Mouse (Mus musculus) forebrain, embryonic 10.5 days (tissue): ENCODE results near the gene Tcf7l1. TPM values are rescaled to one million over a fixed set of nuclear protein-coding genes. Genes with fewer than 3 reads are reported as not detected.
A peak's percentile ranks its signal among the peaks of the same experiment; 100 is the strongest.

ENCODE experiments used
- DNase-seq: peaks from one replicate; pipeline ENCODE4 v3.0.0-alpha.2; 2017; ENCODE audit warnings: low spot score; ENCODE audit errors: extremely low spot score
- H3K27ac ChIP-seq: fragments of 300-500 bp; sonication (generic); 2 replicates; pipeline ENCODE4 v1.5.1; 2016; ENCODE audit warnings: mild to moderate bottlenecking
- H3K27me3 ChIP-seq: fragments of 300-500 bp; sonication (generic); 2 replicates; pipeline ENCODE4 v1.6.1; 2016; ENCODE audit warnings: mild to moderate bottlenecking; ENCODE audit not compliant: poor library complexity, severe bottlenecking
- H3K36me3 ChIP-seq: fragments of 300-500 bp; sonication (generic); replicated peaks from 2 replicates; pipeline ENCODE4 v1.6.1; 2016; ENCODE audit warnings: mild to moderate bottlenecking, moderate library complexity
- H3K4me1 ChIP-seq: fragments of 300-500 bp; sonication (generic); 2 replicates; pipeline ENCODE4 v1.6.1; 2016
- H3K4me3 ChIP-seq: fragments of 300-500 bp; sonication (generic); 2 replicates; pipeline ENCODE4 v1.5.1; 2016; ENCODE audit warnings: mild to moderate bottlenecking, moderate library complexity
- H3K9me3 ChIP-seq: fragments of 300-500 bp; sonication (generic); 2 replicates; pipeline ENCODE4 v1.6.1; 2016; ENCODE audit warnings: mild to moderate bottlenecking, moderate library complexity
- WGBS: fragments of 180-500 bp; shearing (Covaris S2); methylation state at CpG from one replicate; pipeline ENCODE4 v1.1.7; 2016; 5-methylcytosine and 5-hydroxymethylcytosine counted together
- polyA plus RNA-seq: library from polyadenylated mRNA; unstranded; fragments of >200 nt; fragmentation: Nextera tagmentation; extraction: Ambion mirVana; gene quantifications from 2 replicates; pipeline ENCODE4 v1.2.1, GENCODE M21; 2016

Gene Tcf7l1
- polyA plus RNA-seq, 1 experiment from 2014 or later = 33.8 TPM

- 88% methylated on average over 15 of the region's 15 CpGs for WGBS
- no peak for DNase-seq
- H3K36me3 ChIP-seq = peaks cover 22% of the 10 kb centered on the region
- H3K27me3 ChIP-seq = no peaks in the 10 kb centered on the region
- H3K4me3 ChIP-seq = no peak overlapping the region
- 0 out of 2 replicates have a peak overlapping the region, but pooled peaks have one; percentile 3 for H3K27ac ChIP-seq
- H3K4me1 ChIP-seq = peaks cover 63% of the 10 kb centered on the region
- H3K9me3 ChIP-seq = no peaks in the 10 kb centered on the region; the same call in 1 of the 2 replicates
Observed at GRCm38 (mm10) chr6:72752824-72753223, 36.2 kb downstream of the Tcf7l1 start.

- Histone ChIP-seq H3K9me3 (no peaks in the 10 kb centered on the region; the same call in 1 of the 2 replicates), H3K27ac (no peak overlapping the region), H3K36me3 (peaks cover 22% of the 10 kb centered on the region), H3K27me3 (no peaks in the 10 kb centered on the region), H3K4me1 (peaks cover 79% of the 10 kb centered on the region), H3K4me3 (no peak overlapping the region)
- no peak for DNase-seq
- 85% methylated on average over 1 of the region's 1 CpGs for WGBS
Observed at GRCm38 (mm10) chr6:72751210-72751609, 37.8 kb downstream of the Tcf7l1 start.

GRCm38 (mm10) chr6:72748882-72749437 lies 40.1 kb downstream of the Tcf7l1 start:
- H3K36me3 ChIP-seq = peaks cover 20% of the 10 kb centered on the region
- DNase-seq = no peak
- H3K4me1 ChIP-seq = peaks cover 75% of the 10 kb centered on the region
- H3K27me3 ChIP-seq = no peaks in the 10 kb centered on the region
- H3K9me3 ChIP-seq = no peaks in the 10 kb centered on the region; the same call in 1 of the 2 replicates
- peak overlapping the region; percentile 79 for H3K27ac ChIP-seq
- 16% methylated on average over 5 of the region's 5 CpGs for WGBS
- no peak overlapping the region for H3K4me3 ChIP-seq

- Histone ChIP-seq H3K9me3 (no peaks in the 10 kb centered on the region), H3K27me3 (no peaks in the 10 kb centered on the region), H3K27ac (peak overlapping the region; percentile 79), H3K36me3 (peaks cover 14% of the 10 kb centered on the region), H3K4me3 (no peak overlapping the region), H3K4me1 (peaks cover 74% of the 10 kb centered on the region)
- DNase-seq = no peak
- 6% methylated on average over 2 of the region's 2 CpGs for WGBS
Observed at GRCm38 (mm10) chr6:72748421-72748820, 40.6 kb downstream of the Tcf7l1 start.

GRCm38 (mm10) chr6:72747814-72748213 lies 41.2 kb downstream of the Tcf7l1 start:
- no peak overlapping the region for H3K4me3 ChIP-seq
- H3K36me3 ChIP-seq = peaks cover 8% of the 10 kb centered on the region
- H3K4me1 ChIP-seq = peaks cover 72% of the 10 kb centered on the region
- no peak for DNase-seq
- H3K27me3 ChIP-seq = no peaks in the 10 kb centered on the region
- 82% methylated on average over 11 of the region's 11 CpGs for WGBS
- H3K27ac ChIP-seq = peak overlapping the region; percentile 79; the same call in 1 of the 2 replicates
- no peaks in the 10 kb centered on the region for H3K9me3 ChIP-seq

GRCm38 (mm10) chr6:72747156-72747555 lies 41.9 kb downstream of the Tcf7l1 start:
- Histone ChIP-seq H3K4me3 (no peak overlapping the region), H3K36me3 (peaks cover 5% of the 10 kb centered on the region; the same call in 1 of the 2 replicates), H3K4me1 (peaks cover 65% of the 10 kb centered on the region), H3K27ac (no peak overlapping the region), H3K27me3 (no peaks in the 10 kb centered on the region), H3K9me3 (no peaks in the 10 kb centered on the region)
- 61% methylated on average over 4 of the region's 4 CpGs for WGBS
- DNase-seq = no peak

- H3K27ac ChIP-seq = no peak overlapping the region
- H3K27me3 ChIP-seq = no peaks in the 10 kb centered on the region
- no peak overlapping the region for H3K4me3 ChIP-seq
- no peak for DNase-seq
- peaks cover 7% of the 10 kb centered on the region; the same call in 1 of the 2 replicates for H3K36me3 ChIP-seq
- H3K9me3 ChIP-seq = no peaks in the 10 kb centered on the region
- H3K4me1 ChIP-seq = peaks cover 67% of the 10 kb centered on the region
- WGBS = 81% methylated on average over 12 of the region's 12 CpGs
Observed at GRCm38 (mm10) chr6:72745781-72746180, 43.3 kb downstream of the Tcf7l1 start.

GRCm38 (mm10) chr6:72744144-72744800 lies 44.8 kb downstream of the Tcf7l1 start:
- Histone ChIP-seq H3K4me1 (peaks cover 58% of the 10 kb centered on the region), H3K27me3 (no peaks in the 10 kb centered on the region), H3K9me3 (no peaks in the 10 kb centered on the region), H3K4me3 (no peak overlapping the region), H3K27ac (0 out of 2 replicates have a peak overlapping the region, but pooled peaks have one; percentile 25), H3K36me3 (peaks cover 18% of the 10 kb centered on the region)
- no peak for DNase-seq
- WGBS = 88% methylated on average over 10 of the region's 10 CpGs

GRCm38 (mm10) chr6:72743624-72744041 lies 45.4 kb downstream of the Tcf7l1 start:
- WGBS = 87% methylated on average over 3 of the region's 3 CpGs
- DNase-seq = no peak
- peaks cover 51% of the 10 kb centered on the region for H3K4me1 ChIP-seq
- H3K27ac ChIP-seq = no peak overlapping the region
- no peaks in the 10 kb centered on the region for H3K27me3 ChIP-seq
- peaks cover 25% of the 10 kb centered on the region for H3K36me3 ChIP-seq
- no peak overlapping the region for H3K4me3 ChIP-seq
- no peaks in the 10 kb centered on the region for H3K9me3 ChIP-seq

GRCm38 (mm10) chr6:72742331-72742730 lies 46.7 kb downstream of the Tcf7l1 start:
- no peak for DNase-seq
- H3K9me3 ChIP-seq = no peaks in the 10 kb centered on the region
- peaks cover 37% of the 10 kb centered on the region for H3K36me3 ChIP-seq
- peaks cover 38% of the 10 kb centered on the region for H3K4me1 ChIP-seq
- no peak overlapping the region for H3K27ac ChIP-seq
- 91% methylated on average over 7 of the region's 7 CpGs for WGBS
- no peak overlapping the region for H3K4me3 ChIP-seq
- H3K27me3 ChIP-seq = no peaks in the 10 kb centered on the region

- 88% methylated on average over 20 of the region's 20 CpGs for WGBS
- H3K4me3 ChIP-seq = no peak overlapping the region
- no peaks in the 10 kb centered on the region for H3K9me3 ChIP-seq
- peaks cover 35% of the 10 kb centered on the region for H3K4me1 ChIP-seq
- no peaks in the 10 kb centered on the region for H3K27me3 ChIP-seq
- no peak overlapping the region for H3K27ac ChIP-seq
- no peak for DNase-seq
- peaks cover 51% of the 10 kb centered on the region for H3K36me3 ChIP-seq
Observed at GRCm38 (mm10) chr6:72740596-72741421, 48.2 kb downstream of the Tcf7l1 start.

GRCm38 (mm10) chr6:72736872-72737271 lies 52.2 kb downstream of the Tcf7l1 start:
- WGBS = 93% methylated on average over 11 of the region's 11 CpGs
- Histone ChIP-seq H3K27me3 (no peaks in the 10 kb centered on the region), H3K27ac (no peak overlapping the region), H3K9me3 (peaks cover 8% of the 10 kb centered on the region; the same call in 1 of the 2 replicates), H3K4me1 (peaks cover 44% of the 10 kb centered on the region), H3K4me3 (no peak overlapping the region), H3K36me3 (peaks cover 69% of the 10 kb centered on the region)
- DNase-seq = no peak
